In genomic region chr3:54732371-54732770, GRCm38 (mm10) we compare ENCODE assay signal across 35 mouse cellular contexts. TPM values are rescaled to one million over a fixed set of nuclear protein-coding genes. Genes with fewer than 3 reads are reported as not detected.
"Had no signal": no experiment of that assay in that cellular context is flagged by ENCODE, and none has a peak within 500 bp of the region (broad histone marks: within the 10 kb centered on the region; RNA-seq: fewer than 3 reads in every experiment).

No protein-coding gene starts in this region.

- H3K27me3 ChIP-seq: intestine, embryonic 15.5 days; limb, embryonic 12.5 days; liver, embryonic 15.5 days had no signal

- H3K9ac ChIP-seq: hindbrain, embryonic 14.5 days; intestine, embryonic 15.5 days; limb, embryonic 12.5 days; liver, embryonic 15.5 days had no signal

- ATAC-seq: hindbrain, embryonic 16.5 days; inflammation-experienced regulatory T-cells, adult 6 months; intestine, embryonic 15.5 days; intestine, postnatal 0 days had no signal

- H3K4me1 ChIP-seq: intestine, embryonic 15.5 days had no signal

- DNase-seq: gastrocnemius, adult 2 months; gastrocnemius, postnatal 10 days; gastrocnemius, postnatal 25 days; heart, adult 2 months; heart, postnatal 10 days; heart, postnatal 4 days; kidney, adult 18-20 months; kidney, adult 8-10 months; kidney, postnatal 10 days; kidney, postnatal 25 days; kidney, postnatal 4 days; lung, adult 18-20 months had no signal

- H3K4me2 ChIP-seq: heart, embryonic 11.5 days; hindbrain, embryonic 14.5 days; intestine, embryonic 15.5 days; limb, embryonic 12.5 days had no signal

- H3K27ac ChIP-seq: gastrocnemius, adult 2 months; heart, adult 2 months; hindbrain, embryonic 10.5 days; hindbrain, embryonic 14.5 days; intestine, embryonic 15.5 days; layer of hippocampus, adult 2 months; left cerebral cortex, adult 2 months; limb, embryonic 10.5 days; limb, embryonic 12.5 days; liver, embryonic 15.5 days had no signal

- H3K4me3 ChIP-seq: gastrocnemius, adult 2 months; heart, adult 2 months; hindbrain, embryonic 10.5 days; intestine, embryonic 15.5 days; layer of hippocampus, adult 2 months; left cerebral cortex, adult 2 months; limb, embryonic 10.5 days; limb, embryonic 12.5 days had no signal

- H3K9me3 ChIP-seq: hindbrain, embryonic 10.5 days; intestine, embryonic 15.5 days; limb, embryonic 10.5 days; limb, embryonic 12.5 days; liver, embryonic 15.5 days had no signal

RNA-seq across cellular contexts. Expression of gene Gm21958, which starts 18.2 kb away (rescaled TPM):
- total RNA-seq: gastrocnemius, adult 2 months; gastrocnemius, postnatal 10 days; gastrocnemius, postnatal 25 days; gastrocnemius, postnatal 4 days; granulocyte monocyte progenitor cell, adult 5-6 weeks; heart, adult 2 months; heart, postnatal 10 days; heart, postnatal 25 days; heart, postnatal 4 days; layer of hippocampus, adult 2 months; layer of hippocampus, postnatal 10 days; layer of hippocampus, postnatal 25 days; left cerebral cortex, adult 2 months; left cerebral cortex, postnatal 14 days; left cerebral cortex, postnatal 36 days; liver, adult 2 months had no signal
- polyA plus RNA-seq: heart, adult 2 months; heart, embryonic 16.5 days; hindbrain, embryonic 14.5 days; intestine, embryonic 15.5 days; intestine, postnatal 0 days; kidney, embryonic 16.5 days; limb, embryonic 12.5 days; limb, embryonic 14.5 days; liver, adult 2 months had no signal

RNA-seq across cellular contexts. Expression of gene Smad9, which starts 23.0 kb away (rescaled TPM):
- total RNA-seq: granulocyte monocyte progenitor cell, adult 5-6 weeks had no signal
- polyA plus RNA-seq: inflammation-experienced regulatory T-cells, adult 6 months had no signal
